Mouse (Mus musculus): ENCODE measurements around the gene Nup214. TPM values are rescaled to one million over a fixed set of nuclear protein-coding genes. Genes with fewer than 3 reads are reported as not detected.

Gene Nup214
- polyA plus RNA-seq, 1 experiment = 60.7 TPM

DNA sequence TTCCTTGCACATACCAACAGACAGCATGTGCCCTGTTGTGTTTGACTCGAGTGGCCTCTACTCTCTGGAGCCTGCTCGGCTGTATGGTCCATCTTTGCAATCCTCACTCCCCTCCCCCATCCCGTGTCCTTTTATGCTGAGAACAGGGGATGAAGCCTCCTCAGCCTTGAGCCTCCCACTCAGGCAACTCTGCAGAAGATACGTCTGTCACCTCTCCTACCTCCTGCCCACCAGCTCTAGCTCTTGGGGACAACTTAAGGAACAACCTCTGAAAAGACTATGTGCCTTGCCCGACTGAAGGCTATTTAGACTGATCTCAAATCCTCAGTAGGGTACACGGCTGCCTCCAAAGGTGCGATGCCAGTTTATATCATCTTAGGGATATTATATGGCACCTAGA, 129.3 kb downstream of the Nup214 start:
- Histone ChIP-seq H3K4me1 (ENCODE audit: control insufficient read depth, insufficient read depth, low read length) (no peaks in the 10 kb centered on the region), H3K27ac (ENCODE audit: insufficient read depth, low read length) (no peak overlapping the region), H3K4me3 (ENCODE audit: insufficient read depth, low read length) (no peak overlapping the region)
- TF ChIP-seq CTCF (IDR thresholded peaks at IDR 0.05; ENCODE audit: borderline replicate concordance, insufficient read depth, low read length) (no peak), POLR2A (IDR thresholded peaks at IDR 0.05; ENCODE audit: low read depth, low read length) (no peak)

Other genes with a start within 250 kb of the Nup214 start
- gene Qrfp, start 163.9 kb upstream of the Nup214 start, polyA plus RNA-seq (2011; ENCODE audit: insufficient read length, low read depth, missing spikeins) = not detected in 2 replicates
- 0.11 TPM in 1 of 2 replicates, not detected in the other for gene Fibcd1, start 128.4 kb upstream of the Nup214 start, polyA plus RNA-seq (2011; ENCODE audit: insufficient read length, low read depth, missing spikeins)
- 0.09 and 0.37 TPM in 2 replicates for gene Lamc3, start 87.1 kb upstream of the Nup214 start, polyA plus RNA-seq (2011; ENCODE audit: insufficient read length, low read depth, missing spikeins)
- 20.8 and 39.6 TPM in 2 replicates for gene Aif1l, start 24.3 kb upstream of the Nup214 start, polyA plus RNA-seq (2011; ENCODE audit: insufficient read length, low read depth, missing spikeins)
- gene Fam78a, start 110.4 kb downstream of the Nup214 start, polyA plus RNA-seq (2011; ENCODE audit: insufficient read length, low read depth, missing spikeins) = not detected in 2 replicates
- gene Plpp7, start 121.1 kb downstream of the Nup214 start, polyA plus RNA-seq (2011; ENCODE audit: insufficient read length, low read depth, missing spikeins) = 1.1 and 1.5 TPM in 2 replicates
- 75.5 and 84.6 TPM in 2 replicates for gene Prrc2b, start 176.6 kb downstream of the Nup214 start, polyA plus RNA-seq (2011; ENCODE audit: insufficient read length, low read depth, missing spikeins)

All from embryonic fibroblast, embryonic 13.5 days (primary cell).